Mouse (Mus musculus) adrenal gland, adult 8-10 months (tissue): Measurements from ENCODE around the gene Olfr305. TPM values are rescaled to one million over a fixed set of nuclear protein-coding genes. Genes with fewer than 3 reads are reported as not detected.
"Not testable (repeated sequence)": the region's sequence is repeated elsewhere in the genome, so short reads cannot be mapped to it uniquely, and the experiment has no call there.

Source experiments
- DNase-seq: peaks from one replicate; pipeline ENCODE4 v3.0.0; 2022
- total RNA-seq, 4 experiments: library from RNA; stranded (reverse); gene quantifications; 2 replicates each; pipeline ENCODE4 v1.2.4; 2022

Gene Olfr305
- total RNA-seq: not detected

GRCm38 (mm10) chr7:86366828-86367227 is at the start of gene Olfr305:
Gene Olfr305 (minus strand): TSS chr7:86366928.
- no peak for DNase-seq

GRCm38 (mm10) chr7:86403546-86403945 is 36.8 kb upstream of the Olfr305 start, which contains the start of gene Olfr301:
Gene Olfr301 (plus strand): TSS chr7:86403846.
- DNase-seq: no peak

GRCm38 (mm10) chr7:86397689-86398088 is 31.0 kb upstream of the Olfr305 start, which contains the start of gene Olfr303:
Gene Olfr303 (minus strand): TSS chr7:86397789.
- DNase-seq: no peak

DNA sequence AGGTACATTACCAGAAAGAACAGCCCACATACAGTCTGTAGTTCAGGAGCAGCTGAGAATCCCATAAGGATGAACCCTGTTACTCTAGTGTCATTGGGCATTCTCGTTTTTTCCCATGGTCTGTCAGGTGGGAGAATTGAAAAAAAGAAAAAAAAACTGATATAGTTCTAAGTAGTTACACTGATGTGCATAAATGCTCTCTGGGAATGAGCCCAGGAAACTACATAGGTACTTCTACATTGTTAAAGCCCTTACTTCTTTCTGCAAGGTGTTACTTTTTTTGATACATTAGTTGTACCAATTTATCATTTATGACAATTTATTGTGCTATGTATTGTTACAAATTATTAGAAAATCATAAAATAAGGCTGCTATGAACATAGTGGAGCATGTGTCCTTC is 19.8 kb upstream of the Olfr305 start, which contains the start of gene Olfr304:
TSS of gene Olfr304 (minus strand) at position 101 of the 400 bp plus-strand sequence.
- no peak for DNase-seq

GRCm38 (mm10) chr7:86385769-86386168 is 19.0 kb upstream of the Olfr305 start:
- DNase-seq: no peak

GRCm38 (mm10) chr7:86346296-86346695 is 20.4 kb downstream of the Olfr305 start:
- DNase-seq: not testable (repeated sequence)

GRCm38 (mm10) chr7:86344253-86344652 is 22.5 kb downstream of the Olfr305 start:
- DNase-seq: no peak

DNA sequence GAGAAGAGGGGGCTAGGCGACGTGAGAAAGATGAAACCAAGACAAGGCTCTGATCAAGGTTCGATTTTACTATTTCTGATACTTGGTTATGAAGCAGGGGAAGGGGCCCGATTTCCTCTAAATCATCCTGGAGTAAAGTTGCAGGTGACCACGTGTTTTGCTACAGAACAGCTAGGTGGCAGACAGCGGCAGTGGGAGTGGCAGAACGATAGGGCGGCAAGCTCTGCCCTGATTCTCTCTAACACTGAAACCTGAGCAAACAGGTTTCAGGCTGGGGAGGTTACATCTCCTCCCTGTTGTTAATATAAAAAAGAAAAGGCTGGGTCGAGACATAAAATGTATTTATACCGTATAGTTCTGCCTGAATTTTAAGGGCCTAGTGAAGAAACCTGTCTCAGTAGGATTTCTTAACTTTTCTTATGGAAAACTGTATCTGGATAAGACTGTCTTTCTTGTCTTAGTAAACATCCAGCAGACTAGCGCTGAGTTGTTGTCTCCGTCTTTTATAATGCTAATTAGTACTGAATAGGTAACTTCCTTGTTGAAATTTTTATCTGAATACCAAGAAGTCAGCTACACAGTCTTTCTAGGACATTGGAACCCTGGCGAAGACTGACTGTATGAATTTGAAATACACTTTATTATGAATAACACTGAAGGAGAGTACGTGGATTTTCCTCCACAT is 23.7 kb downstream of the Olfr305 start:
- DNase-seq: no peak

- no peak for DNase-seq
Observed at GRCm38 (mm10) chr7:86337486-86337885, 29.2 kb downstream of the Olfr305 start, which contains the start of gene Olfr307. Gene Olfr307 (minus strand): TSS chr7:86337586.

DNA sequence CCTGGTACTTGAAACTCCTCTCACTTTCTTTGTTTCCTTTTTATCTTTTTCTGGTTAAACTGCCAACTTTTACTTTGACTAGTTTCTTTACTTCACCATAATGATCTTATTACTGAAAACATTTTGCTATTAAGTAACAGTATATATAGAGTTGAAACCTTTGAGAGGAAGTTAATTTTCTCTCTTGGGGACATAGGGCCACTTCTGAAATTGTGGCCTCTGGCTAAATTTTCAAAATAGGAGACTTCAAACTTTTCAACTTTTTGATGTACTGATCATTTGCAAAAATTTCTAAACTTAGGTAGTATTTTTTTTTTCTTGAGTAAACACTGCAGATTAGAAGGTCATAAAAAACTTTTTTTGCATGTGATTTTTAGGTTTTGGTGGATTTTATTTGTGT is 41.2 kb downstream of the Olfr305 start, which contains the start of gene Olfr308:
TSS of gene Olfr308 (minus strand) at position 101 of the 400 bp plus-strand sequence.
- no peak for DNase-seq

- no peak for DNase-seq
Observed at GRCm38 (mm10) chr7:86321323-86321722, 45.4 kb downstream of the Olfr305 start.

GRCm38 (mm10) chr7:86313608-86314007 is 53.1 kb downstream of the Olfr305 start, which contains the start of gene Olfr309:
Gene Olfr309 (minus strand): TSS chr7:86313708.
- DNase-seq: no peak

Other genes with a start within 250 kb of the Olfr305 start
- not detected for gene Vmn2r75, start 195.2 kb downstream of the Olfr305 start, total RNA-seq
- not detected for gene Vmn2r76, start 120.6 kb downstream of the Olfr305 start, total RNA-seq
- gene Olfr310, start 89.8 kb downstream of the Olfr305 start, total RNA-seq: not detected
- gene Olfr309, start 53.2 kb downstream of the Olfr305 start, total RNA-seq: not detected
- not detected for gene Olfr308, start 41.3 kb downstream of the Olfr305 start, total RNA-seq
- not detected for gene Olfr307, start 29.3 kb downstream of the Olfr305 start, total RNA-seq
- not detected for gene Olfr304, start 19.7 kb upstream of the Olfr305 start, total RNA-seq
- not detected for gene Olfr303, start 30.9 kb upstream of the Olfr305 start, total RNA-seq
- gene Olfr301, start 36.9 kb upstream of the Olfr305 start, total RNA-seq: not detected
- gene Olfr299, start 93.0 kb upstream of the Olfr305 start, total RNA-seq: not detected
- not detected for gene Olfr298, start 125.6 kb upstream of the Olfr305 start, total RNA-seq
- not detected for gene Olfr297, start 153.0 kb upstream of the Olfr305 start, total RNA-seq
- gene Olfr295, start 216.9 kb upstream of the Olfr305 start, total RNA-seq: not detected
- gene Olfr294, start 249.7 kb upstream of the Olfr305 start, total RNA-seq: not detected